Mouse (Mus musculus) midbrain, embryonic 12.5 days (tissue): ENCODE data around the gene Zfp536. TPM values are rescaled to one million over a fixed set of nuclear protein-coding genes. Genes with fewer than 3 reads are reported as not detected.
A peak's percentile ranks its signal among the peaks of the same experiment; 100 is the strongest.

Experiments used
- ATAC-seq: fragments of 200-750 bp; cut with Nextera tagmentation; 2 replicates; pipeline ENCODE4 v1.8.0; 2017; ENCODE audit warnings: low read depth, moderate TSS enrichment, moderate library complexity; ENCODE audit not compliant: low FRiP score
- H3K27ac ChIP-seq: fragments of 300-500 bp; sonication (generic); replicated peaks from 2 replicates; pipeline ENCODE4 v1.5.1; 2016; ENCODE audit warnings: mild to moderate bottlenecking
- H3K27me3 ChIP-seq: fragments of 300-500 bp; sonication (generic); 2 replicates; pipeline ENCODE4 v1.6.1; 2016; ENCODE audit warnings: mild to moderate bottlenecking
- H3K36me3 ChIP-seq: fragments of 300-500 bp; sonication (generic); 2 replicates; pipeline ENCODE4 v1.6.1; 2016
- H3K4me1 ChIP-seq: fragments of 300-500 bp; sonication (generic); 2 replicates; pipeline ENCODE4 v1.6.1; 2016
- H3K4me2 ChIP-seq: fragments of 300-500 bp; sonication (generic); replicated peaks from 2 replicates; pipeline ENCODE4 v1.6.1; 2016; ENCODE audit warnings: mild to moderate bottlenecking, moderate library complexity
- H3K4me3 ChIP-seq: fragments of 300-500 bp; sonication (generic); 2 replicates; pipeline ENCODE4 v1.5.1; 2016; ENCODE audit warnings: mild to moderate bottlenecking
- H3K9ac ChIP-seq: fragments of 300-500 bp; sonication (generic); replicated peaks from 2 replicates; pipeline ENCODE4 v1.6.1; 2016; ENCODE audit warnings: mild to moderate bottlenecking, moderate library complexity
- H3K9me3 ChIP-seq: fragments of 300-500 bp; sonication (generic); 2 replicates; pipeline ENCODE4 v1.6.1; 2016; ENCODE audit warnings: mild to moderate bottlenecking
- WGBS: fragments of 180-500 bp; shearing (Covaris S2); methylation state at CpG from one replicate; pipeline ENCODE4 v1.1.7; 2016; 5-methylcytosine and 5-hydroxymethylcytosine counted together
- polyA plus RNA-seq: library from polyadenylated mRNA; unstranded; fragments of >200 nt; fragmentation: Nextera tagmentation; extraction: Ambion mirVana; gene quantifications from 2 replicates; pipeline ENCODE4 v1.2.1, GENCODE M21; 2016

Zfp536 gene
- polyA plus RNA-seq, 1 experiment from 2014 or later = 43.5 TPM

GRCm38 (mm10) chr7:37663676-37664365 lies 109.6 kb downstream of the Zfp536 start:
- Histone ChIP-seq H3K4me1 (peaks cover 27% of the 10 kb centered on the region), H3K4me2 (no peak overlapping the region), H3K4me3 (no peak overlapping the region), H3K36me3 (no peaks in the 10 kb centered on the region), H3K27me3 (no peaks in the 10 kb centered on the region), H3K27ac (no peak overlapping the region), H3K9ac (no peak overlapping the region), H3K9me3 (0 out of 2 replicates have a peak, but pooled peaks cover 3% of the 10 kb centered on the region)
- ATAC-seq = no peak
- WGBS = 89% methylated on average over 7 of the region's 7 CpGs

GRCm38 (mm10) chr7:37648671-37649070 lies 124.8 kb downstream of the Zfp536 start:
- H3K27ac ChIP-seq = peak overlapping the region; percentile 72; the same call in 1 of the 2 replicates

GRCm38 (mm10) chr7:37647917-37648615 lies 125.4 kb downstream of the Zfp536 start:
- peaks cover 24% of the 10 kb centered on the region for H3K4me1 ChIP-seq
- H3K36me3 ChIP-seq = 0 out of 2 replicates have a peak, but pooled peaks cover 1% of the 10 kb centered on the region
- H3K27me3 ChIP-seq = no peaks in the 10 kb centered on the region
- H3K4me3 ChIP-seq = no peak overlapping the region
- no peaks in the 10 kb centered on the region for H3K9me3 ChIP-seq
- H3K27ac ChIP-seq = no peak overlapping the region
- WGBS = 91% methylated on average over 21 of the region's 21 CpGs
- H3K9ac ChIP-seq = no peak overlapping the region
- no peak overlapping the region for H3K4me2 ChIP-seq
- no peak for ATAC-seq

More at GRCm38 (mm10) chr7:37648671-37649070, 124.8 kb downstream of the Zfp536 start:
- Histone ChIP-seq H3K36me3 (no peaks in the 10 kb centered on the region), H3K4me2 (no peak overlapping the region), H3K9me3 (no peaks in the 10 kb centered on the region), H3K4me3 (no peak overlapping the region), H3K4me1 (peaks cover 24% of the 10 kb centered on the region), H3K9ac (no peak overlapping the region), H3K27me3 (no peaks in the 10 kb centered on the region)
- ATAC-seq = no peak
- 90% methylated on average over 11 of the region's 11 CpGs for WGBS

GRCm38 (mm10) chr7:37639740-37640397 lies 133.6 kb downstream of the Zfp536 start:
- Histone ChIP-seq H3K9me3 (no peaks in the 10 kb centered on the region), H3K4me2 (no peak overlapping the region), H3K27me3 (no peaks in the 10 kb centered on the region), H3K36me3 (0 out of 2 replicates have a peak, but pooled peaks cover 9% of the 10 kb centered on the region), H3K4me3 (no peak overlapping the region), H3K9ac (no peak overlapping the region), H3K27ac (no peak overlapping the region), H3K4me1 (peaks cover 15% of the 10 kb centered on the region)
- no peak for ATAC-seq
- WGBS = 30% methylated on average over 12 of the region's 12 CpGs

- 79% methylated on average over 5 of the region's 5 CpGs for WGBS
- H3K4me1 ChIP-seq = peaks cover 2% of the 10 kb centered on the region
- no peak overlapping the region for H3K27ac ChIP-seq
- no peak overlapping the region for H3K4me3 ChIP-seq
- ATAC-seq = no peak
- H3K27me3 ChIP-seq = no peaks in the 10 kb centered on the region
- H3K9me3 ChIP-seq = no peaks in the 10 kb centered on the region
- no peak overlapping the region for H3K4me2 ChIP-seq
- 0 out of 2 replicates have a peak, but pooled peaks cover 4% of the 10 kb centered on the region for H3K36me3 ChIP-seq
- no peak overlapping the region for H3K9ac ChIP-seq
Measured at GRCm38 (mm10) chr7:37634812-37635211, 138.6 kb downstream of the Zfp536 start.

- H3K4me2 ChIP-seq = no peak overlapping the region
- H3K9me3 ChIP-seq = no peaks in the 10 kb centered on the region
- 86% methylated on average over 7 of the region's 7 CpGs for WGBS
- no peak overlapping the region for H3K27ac ChIP-seq
- no peak overlapping the region for H3K9ac ChIP-seq
- no peak overlapping the region for H3K4me3 ChIP-seq
- no peaks in the 10 kb centered on the region for H3K36me3 ChIP-seq
- ATAC-seq = no peak
- H3K4me1 ChIP-seq = peaks cover 31% of the 10 kb centered on the region
- H3K27me3 ChIP-seq = no peaks in the 10 kb centered on the region; the same call in 1 of the 2 replicates
Measured at GRCm38 (mm10) chr7:37630410-37630809, 143.0 kb downstream of the Zfp536 start.

GRCm38 (mm10) chr7:37627897-37628510 lies 145.4 kb downstream of the Zfp536 start:
- no peak for ATAC-seq
- peak overlapping the region; percentile 47 for H3K27ac ChIP-seq

GRCm38 (mm10) chr7:37625758-37626157 lies 147.7 kb downstream of the Zfp536 start:
- peak overlapping the region; percentile 58 for H3K27ac ChIP-seq
- ATAC-seq = peak; percentile 28
- H3K4me1 ChIP-seq = peaks cover 47% of the 10 kb centered on the region
- peaks cover 6% of the 10 kb centered on the region; the same call in 1 of the 2 replicates for H3K27me3 ChIP-seq
- WGBS = 9% methylated on average over 8 of the region's 8 CpGs
- no peak overlapping the region for H3K4me2 ChIP-seq
- no peak overlapping the region for H3K4me3 ChIP-seq
- H3K36me3 ChIP-seq = no peaks in the 10 kb centered on the region
- H3K9me3 ChIP-seq = no peaks in the 10 kb centered on the region
- no peak overlapping the region for H3K9ac ChIP-seq

More at GRCm38 (mm10) chr7:37627897-37628510, 145.4 kb downstream of the Zfp536 start:
- Histone ChIP-seq H3K4me3 (no peak overlapping the region), H3K27me3 (peaks cover 6% of the 10 kb centered on the region; the same call in 1 of the 2 replicates), H3K4me2 (no peak overlapping the region), H3K9ac (no peak overlapping the region), H3K9me3 (no peaks in the 10 kb centered on the region), H3K36me3 (no peaks in the 10 kb centered on the region), H3K4me1 (peaks cover 47% of the 10 kb centered on the region)
- 56% methylated on average over 6 of the region's 6 CpGs for WGBS

- Histone ChIP-seq H3K36me3 (no peaks in the 10 kb centered on the region), H3K4me1 (peaks cover 48% of the 10 kb centered on the region), H3K4me2 (peak overlapping the region; percentile 85), H3K9me3 (no peaks in the 10 kb centered on the region), H3K4me3 (peak overlapping the region; percentile 47), H3K27me3 (peaks cover 6% of the 10 kb centered on the region; the same call in 1 of the 2 replicates), H3K27ac (peak overlapping the region; percentile 76), H3K9ac (peak overlapping the region; percentile 59)
- WGBS = 4% methylated on average over 20 of the region's 20 CpGs
- peak; percentile 62 for ATAC-seq
Measured at GRCm38 (mm10) chr7:37624759-37625340, 148.6 kb downstream of the Zfp536 start.

GRCm38 (mm10) chr7:37623903-37624758 lies 149.3 kb downstream of the Zfp536 start:
- peaks cover 50% of the 10 kb centered on the region for H3K4me1 ChIP-seq
- H3K27me3 ChIP-seq = peaks cover 6% of the 10 kb centered on the region; the same call in 1 of the 2 replicates
- H3K9ac ChIP-seq = peak overlapping the region; percentile 59
- H3K4me3 ChIP-seq = peak overlapping the region; percentile 47
- peak overlapping the region; percentile 85 for H3K4me2 ChIP-seq
- peak; percentile 68 for ATAC-seq
- peak overlapping the region; percentile 76 for H3K27ac ChIP-seq
- no peaks in the 10 kb centered on the region for H3K36me3 ChIP-seq
- WGBS = 3% methylated on average over 51 of the region's 62 CpGs
- no peaks in the 10 kb centered on the region for H3K9me3 ChIP-seq
